Mouse (Mus musculus): ENCODE measurements around the gene Trove2. TPM values are rescaled to one million over a fixed set of nuclear protein-coding genes. Genes with fewer than 3 reads are reported as not detected.

The Trove2 gene
- 5.8 TPM for polyA plus RNA-seq (2017; shearing (Covaris generic))

DNA sequence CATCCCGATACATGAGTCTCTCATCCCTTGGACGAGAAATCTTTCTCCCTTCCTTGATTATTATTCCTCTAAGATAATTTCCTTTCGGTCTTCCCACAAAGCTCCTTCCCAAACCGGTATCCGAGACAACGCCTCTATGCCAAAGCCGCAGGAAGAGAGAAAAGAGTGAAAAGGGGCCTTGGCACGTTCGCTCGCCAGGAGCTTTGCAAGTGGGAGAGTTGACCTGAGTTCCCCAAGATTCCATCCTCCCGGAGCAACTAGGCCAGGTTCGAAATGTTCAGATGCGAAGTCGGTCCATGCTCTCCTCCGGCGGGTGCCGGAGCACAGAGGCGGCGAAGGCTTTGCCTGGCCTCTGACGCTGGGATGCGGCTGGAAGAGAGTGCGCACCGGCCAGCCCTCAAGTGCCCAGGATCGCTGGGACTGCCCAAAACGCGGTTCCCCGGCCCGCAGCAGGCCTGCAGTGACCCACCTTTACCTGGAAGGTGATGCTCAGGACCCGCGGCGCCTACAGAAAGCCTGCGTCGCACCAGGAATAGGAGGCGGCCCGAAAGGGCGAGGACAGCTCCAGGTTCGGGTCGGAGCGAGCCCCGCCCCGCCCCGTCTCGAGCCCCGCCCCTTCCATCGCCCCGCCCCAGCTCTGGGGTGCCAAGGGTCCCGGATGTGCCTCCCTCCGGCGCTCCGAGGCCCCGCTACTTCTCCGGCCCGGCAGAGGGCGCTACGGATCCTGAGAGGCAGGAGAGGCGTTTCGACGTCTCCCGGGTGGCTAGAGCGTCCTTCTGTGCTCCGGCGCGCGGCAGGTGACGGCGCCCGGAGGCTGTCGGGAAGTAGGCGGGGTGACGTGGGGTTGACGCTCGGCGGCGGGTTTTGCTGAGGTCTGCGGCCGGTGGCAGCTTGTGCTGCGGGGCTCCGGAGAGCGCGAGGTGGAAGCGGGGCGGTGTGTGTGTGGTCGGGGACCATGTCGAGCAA, at the start of gene Trove2, which contains the start of gene Uchl5:
Trove2 (minus strand) TSS at position 623 of the 966 bp plus-strand sequence.
Uchl5 (plus strand) TSS at position 827 of the 966 bp plus-strand sequence.

DNA sequence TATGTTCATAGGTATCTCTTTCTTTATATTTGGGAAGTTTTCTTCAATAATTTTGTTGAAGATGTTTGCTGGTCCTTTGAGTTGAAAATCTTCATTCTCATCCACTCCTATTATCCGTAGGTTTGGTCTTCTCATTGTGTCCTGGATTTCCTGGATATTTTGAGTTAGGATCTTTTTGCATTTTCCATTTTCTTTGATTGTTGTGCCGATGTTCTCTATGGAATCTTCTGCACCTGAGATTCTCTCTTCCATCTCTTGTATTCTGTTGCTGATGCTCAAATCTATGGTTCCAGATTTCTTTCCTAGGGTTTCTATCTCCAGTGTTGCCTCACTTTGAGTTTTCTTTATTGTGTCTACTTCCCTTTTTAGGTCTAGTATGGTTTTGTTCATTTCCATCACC, 60.8 kb downstream of the Trove2 start, which contains the start of gene Glrx2:
Glrx2 (plus strand) TSS at position 301 of the 400 bp plus-strand sequence.

DNA sequence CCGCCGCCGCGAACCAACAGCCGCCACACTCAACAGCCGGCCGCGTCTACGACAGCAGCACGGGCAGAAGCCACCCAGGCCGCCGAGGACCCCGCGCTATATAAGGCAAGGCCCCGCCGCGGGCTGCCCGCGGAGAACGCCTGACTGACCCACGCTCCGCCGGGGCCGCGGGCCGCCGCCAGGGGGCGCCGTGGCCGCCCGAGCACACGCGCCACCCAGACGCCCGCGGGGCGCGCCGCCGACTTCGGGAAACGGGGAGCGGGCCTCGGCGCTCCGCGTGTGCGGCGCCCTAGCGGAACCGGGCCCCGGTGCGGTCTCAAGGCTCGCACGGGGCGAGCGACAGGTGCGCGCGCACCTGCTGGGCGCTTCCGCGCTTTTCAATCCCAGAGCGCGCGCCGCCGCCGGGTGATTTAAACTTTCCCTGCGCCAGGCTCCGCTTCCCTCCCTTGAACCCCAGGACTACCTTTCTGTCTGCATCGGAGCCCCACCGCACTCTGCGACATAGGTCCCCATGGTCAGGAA, 74.1 kb downstream of the Trove2 start, which contains the start of gene Cdc73:
Cdc73 (minus strand) TSS at position 153 of the 522 bp plus-strand sequence.

Other genes starting within 250 kb of the Trove2 start
- gene B3galt2, start 136.4 kb downstream of the Trove2 start, polyA plus RNA-seq (2017; shearing (Covaris generic)), result 0.24 TPM
- 8.8 TPM for gene Cdc73, start 74.2 kb downstream of the Trove2 start, polyA plus RNA-seq (2017; shearing (Covaris generic))
- gene Glrx2, start 60.7 kb downstream of the Trove2 start, polyA plus RNA-seq (2017; shearing (Covaris generic)), result 49.7 TPM
- 69.7 TPM for gene Uchl5, start 204 bp upstream of the Trove2 start, polyA plus RNA-seq (2017; shearing (Covaris generic))
- 51.0 TPM for gene Rgs2, start 227.1 kb upstream of the Trove2 start, polyA plus RNA-seq (2017; shearing (Covaris generic))